Mouse (Mus musculus): ENCODE results near the gene Csf2ra.
"Not testable (repeated sequence)": the region's sequence is repeated elsewhere in the genome, so short reads cannot be mapped to it uniquely, and the experiment has no call there.

- peak; percentile 91 for TF ChIP-seq EP300 (IDR thresholded peaks at IDR 0.05; ENCODE audit: low read depth)
- TF ChIP-seq CTCF (IDR thresholded peaks at IDR 0.05; ENCODE audit: low read depth) = not testable (repeated sequence)
Measured at GRCm38 (mm10) chr19:61207506-61207905, 20.7 kb downstream of the Csf2ra start.
